Mouse (Mus musculus) neural tube, embryonic 15.5 days (tissue): ENCODE measurements around the gene Coa3. TPM values are rescaled to one million over a fixed set of nuclear protein-coding genes. Genes with fewer than 3 reads are reported as not detected.

Source experiments
- ATAC-seq: fragments of 200-750 bp; cut with Nextera tagmentation; 2 replicates; pipeline ENCODE4 v1.8.0; 2017; ENCODE audit warnings: mild to moderate bottlenecking, moderate TSS enrichment, moderate library complexity; ENCODE audit not compliant: low FRiP score
- H3K27ac ChIP-seq: fragments of 300-500 bp; sonication (generic); replicated peaks from 2 replicates; pipeline ENCODE4 v1.5.1; 2015; ENCODE audit warnings: mild to moderate bottlenecking, inconsistent platforms
- H3K27me3 ChIP-seq: fragments of 300-500 bp; sonication (generic); replicated peaks from 2 replicates; pipeline ENCODE4 v1.6.1; 2015; ENCODE audit warnings: inconsistent platforms
- H3K36me3 ChIP-seq: fragments of 300-500 bp; sonication (generic); 2 replicates; pipeline ENCODE4 v1.6.1; 2015; ENCODE audit warnings: inconsistent platforms
- H3K4me1 ChIP-seq: fragments of 300-500 bp; sonication (generic); 2 replicates; pipeline ENCODE4 v1.6.1; 2015; ENCODE audit warnings: inconsistent platforms
- H3K4me2 ChIP-seq: fragments of 300-500 bp; sonication (generic); 2 replicates; pipeline ENCODE4 v1.6.1; 2015; ENCODE audit warnings: inconsistent platforms, mild to moderate bottlenecking, moderate library complexity
- H3K4me3 ChIP-seq: fragments of 300-500 bp; sonication (generic); replicated peaks from 2 replicates; pipeline ENCODE4 v1.5.1; 2015; ENCODE audit warnings: mild to moderate bottlenecking, inconsistent platforms
- H3K9ac ChIP-seq: fragments of 300-500 bp; sonication (generic); replicated peaks from 2 replicates; pipeline ENCODE4 v1.6.1; 2015; ENCODE audit warnings: mild to moderate bottlenecking, inconsistent platforms
- H3K9me3 ChIP-seq: fragments of 300-500 bp; sonication (generic); replicated peaks from 2 replicates; pipeline ENCODE4 v1.6.1; 2016; ENCODE audit warnings: inconsistent platforms
- WGBS: fragments of 180-500 bp; shearing (Covaris S2); methylation state at CpG from one replicate; pipeline ENCODE4 v1.1.7; 2015; ENCODE audit warnings: mixed read lengths; 5-methylcytosine and 5-hydroxymethylcytosine counted together
- polyA plus RNA-seq: library from polyadenylated mRNA; unstranded; fragments of >200 nt; fragmentation: Nextera tagmentation; extraction: Ambion mirVana; gene quantifications from 2 replicates; pipeline ENCODE4 v1.2.1, GENCODE M21; 2015

Gene Coa3
- polyA plus RNA-seq, 1 experiment from 2014 or later = 237 TPM

GRCm38 (mm10) chr11:101262272-101262967 is 16.5 kb downstream of the Coa3 start:
- Histone ChIP-seq H3K4me3 (peak overlapping the region; percentile 17), H3K27me3 (peaks cover 52% of the 10 kb centered on the region), H3K9ac (no peak overlapping the region), H3K36me3 (peaks cover 13% of the 10 kb centered on the region), H3K27ac (no peak overlapping the region), H3K9me3 (no peaks in the 10 kb centered on the region), H3K4me2 (peak overlapping the region; percentile 34), H3K4me1 (peaks cover 52% of the 10 kb centered on the region)
- no peak for ATAC-seq
- 1% methylated on average over 24 of the region's 24 CpGs for WGBS

DNA sequence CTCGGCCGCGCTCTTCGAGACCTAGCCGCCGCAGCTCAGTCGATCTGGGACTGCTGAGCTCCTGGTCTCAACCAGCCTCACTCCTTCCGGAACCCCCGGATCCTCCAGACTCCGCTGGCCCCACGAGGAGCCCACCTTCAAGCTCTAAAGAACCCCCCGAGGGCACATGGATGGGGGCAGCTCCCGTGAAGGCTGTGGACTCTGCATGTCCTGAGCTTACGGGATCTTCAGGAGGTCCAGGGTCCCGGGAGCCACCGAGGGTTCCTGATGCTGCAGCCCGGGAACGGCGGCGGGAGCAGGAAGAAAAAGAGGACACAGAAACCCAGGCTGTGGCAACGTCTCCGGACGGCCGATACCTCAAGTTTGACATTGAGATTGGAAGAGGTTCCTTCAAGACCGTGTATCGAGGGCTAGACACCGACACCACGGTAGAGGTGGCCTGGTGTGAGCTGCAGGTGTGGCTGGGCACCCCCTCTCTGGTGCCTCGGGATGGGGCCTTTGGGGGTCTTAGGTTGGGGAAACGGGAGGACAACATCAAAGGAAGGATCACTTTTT is 18.0 kb downstream of the Coa3 start:
- peak overlapping the region; percentile 49 for H3K4me3 ChIP-seq
- peaks cover 52% of the 10 kb centered on the region for H3K4me1 ChIP-seq
- H3K27ac ChIP-seq = peak overlapping the region; percentile 34; the same call in 1 of the 2 replicates
- H3K9me3 ChIP-seq = no peaks in the 10 kb centered on the region
- peak; percentile 21; the same call in 1 of the 2 replicates for ATAC-seq
- WGBS = under 1% methylated on average over 30 of the region's 30 CpGs
- H3K9ac ChIP-seq = peak overlapping the region; percentile 75
- H3K36me3 ChIP-seq = peaks cover 21% of the 10 kb centered on the region
- peak overlapping the region; percentile 93 for H3K4me2 ChIP-seq
- peaks cover 43% of the 10 kb centered on the region for H3K27me3 ChIP-seq

GRCm38 (mm10) chr11:101259948-101260825 is 18.7 kb downstream of the Coa3 start, which contains the start of gene Wnk4:
Wnk4 (plus strand) TSS chr11:101260567.
- peak within 1 kb of the TSS; percentile 34 for H3K27ac ChIP-seq

GRCm38 (mm10) chr11:101259261-101259712 is 19.6 kb downstream of the Coa3 start:
- H3K27ac ChIP-seq = peak overlapping the region; percentile 34; the same call in 1 of the 2 replicates
- H3K36me3 ChIP-seq = peaks cover 21% of the 10 kb centered on the region
- ATAC-seq = no peak
- peak overlapping the region; percentile 93 for H3K4me2 ChIP-seq
- no peak overlapping the region for H3K9ac ChIP-seq
- peaks cover 46% of the 10 kb centered on the region for H3K4me1 ChIP-seq
- H3K4me3 ChIP-seq = no peak overlapping the region
- peaks cover 31% of the 10 kb centered on the region for H3K27me3 ChIP-seq
- H3K9me3 ChIP-seq = no peaks in the 10 kb centered on the region
- WGBS = 23% methylated on average over 6 of the region's 6 CpGs

More at GRCm38 (mm10) chr11:101259948-101260825, 18.7 kb downstream of the Coa3 start, which contains the start of gene Wnk4:
- peaks cover 47% of the 10 kb centered on the region for H3K4me1 ChIP-seq
- H3K9me3 ChIP-seq = no peaks in the 10 kb centered on the region
- H3K27me3 ChIP-seq = peaks cover 38% of the 10 kb centered on the region
- H3K36me3 ChIP-seq = peaks cover 21% of the 10 kb centered on the region
- peak; percentile 56 for ATAC-seq
- under 1% methylated on average over 43 of the region's 43 CpGs for WGBS
- H3K4me3 ChIP-seq = peak within 1 kb of the TSS; percentile 49
- peak within 1 kb of the TSS; percentile 75 for H3K9ac ChIP-seq
- peak within 1 kb of the TSS; percentile 93 for H3K4me2 ChIP-seq

DNA sequence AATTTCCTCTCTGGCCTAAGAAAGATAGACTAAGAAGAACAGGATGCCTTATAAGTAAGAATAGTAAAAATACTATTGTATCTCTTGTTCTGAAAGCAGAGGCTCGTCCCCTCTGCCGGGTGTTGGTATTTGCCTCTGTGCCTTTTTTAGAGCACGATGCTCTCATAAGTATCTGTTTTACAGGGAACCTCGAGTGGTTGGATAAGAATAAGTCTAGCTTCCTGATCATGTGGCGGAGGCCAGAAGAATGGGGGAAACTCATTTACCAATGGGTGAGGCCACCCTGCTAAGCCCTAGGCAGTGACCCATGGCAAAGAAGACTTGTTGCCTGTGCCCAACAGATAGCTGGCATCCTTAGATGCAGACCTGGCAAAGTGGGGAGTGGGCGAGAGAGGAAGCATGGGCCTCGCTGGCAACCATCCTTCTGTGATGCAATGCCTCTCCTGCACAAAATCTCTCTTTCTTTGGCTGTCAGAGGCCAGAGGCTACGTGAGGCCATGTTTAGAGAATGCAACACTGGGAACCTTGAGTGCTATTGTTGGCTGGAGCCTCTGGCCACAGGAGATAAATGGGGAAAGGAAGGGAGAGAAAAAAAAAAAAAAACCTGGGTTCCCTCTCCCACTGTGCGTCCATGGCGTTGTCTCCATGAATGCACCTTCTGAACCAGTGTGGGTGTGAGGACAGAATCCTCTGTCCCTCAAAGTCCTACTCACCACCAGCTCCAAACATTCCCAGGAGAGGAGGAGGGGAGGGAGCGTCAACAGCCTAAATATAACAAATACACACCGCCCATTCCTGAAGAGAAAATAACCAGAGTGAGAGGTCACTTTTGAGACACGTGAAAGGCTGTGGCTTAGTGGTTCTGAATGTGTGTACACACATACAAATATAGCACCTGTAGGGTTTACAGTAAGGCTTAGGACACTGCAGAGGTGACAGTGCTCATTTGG is 22.8 kb downstream of the Coa3 start:
- H3K4me3 ChIP-seq = no peak overlapping the region
- no peak for ATAC-seq
- peaks cover 21% of the 10 kb centered on the region for H3K36me3 ChIP-seq
- 92% methylated on average over 13 of the region's 13 CpGs for WGBS
- peaks cover 40% of the 10 kb centered on the region for H3K4me1 ChIP-seq
- H3K27ac ChIP-seq = no peak overlapping the region
- peaks cover 11% of the 10 kb centered on the region for H3K27me3 ChIP-seq
- H3K4me2 ChIP-seq = no peak overlapping the region
- no peak overlapping the region for H3K9ac ChIP-seq
- H3K9me3 ChIP-seq = no peaks in the 10 kb centered on the region

- ATAC-seq = peak; percentile 85
- peaks cover 16% of the 10 kb centered on the region for H3K36me3 ChIP-seq
- peak within 1 kb of the TSS; percentile 93 for H3K27ac ChIP-seq
- peak within 1 kb of the TSS; percentile 98 for H3K9ac ChIP-seq
- no peaks in the 10 kb centered on the region for H3K9me3 ChIP-seq
- peak within 1 kb of the TSS; percentile 94 for H3K4me3 ChIP-seq
- 0% methylated on average over 38 of the region's 40 CpGs for WGBS
- peak within 1 kb of the TSS; percentile 96 for H3K4me2 ChIP-seq
- peaks cover 19% of the 10 kb centered on the region for H3K4me1 ChIP-seq
- peaks cover 5% of the 10 kb centered on the region; the same call in 1 of the 2 replicates for H3K27me3 ChIP-seq
Measured at GRCm38 (mm10) chr11:101253613-101254389, 25.1 kb downstream of the Coa3 start, which contains the start of gene Vps25. Vps25 (plus strand) TSS chr11:101253707.

GRCm38 (mm10) chr11:101252941-101253340 is 26.0 kb downstream of the Coa3 start:
- Histone ChIP-seq H3K4me1 (peaks cover 19% of the 10 kb centered on the region), H3K27ac (peak overlapping the region; percentile 93), H3K4me3 (peak overlapping the region; percentile 94), H3K27me3 (peaks cover 6% of the 10 kb centered on the region), H3K4me2 (peak overlapping the region; percentile 96), H3K36me3 (peaks cover 10% of the 10 kb centered on the region), H3K9me3 (no peaks in the 10 kb centered on the region), H3K9ac (peak overlapping the region; percentile 98)
- WGBS = 14% methylated on average over 7 of the region's 7 CpGs
- ATAC-seq = no peak

GRCm38 (mm10) chr11:101251031-101251430 is 27.9 kb downstream of the Coa3 start:
- Histone ChIP-seq H3K9me3 (no peaks in the 10 kb centered on the region), H3K36me3 (peaks cover 2% of the 10 kb centered on the region; the same call in 1 of the 2 replicates), H3K4me3 (no peak overlapping the region), H3K27ac (no peak overlapping the region), H3K4me1 (peaks cover 29% of the 10 kb centered on the region), H3K9ac (no peak overlapping the region), H3K4me2 (no peak overlapping the region), H3K27me3 (peaks cover 17% of the 10 kb centered on the region)
- WGBS = 74% methylated on average over 2 of the region's 2 CpGs
- ATAC-seq = no peak

- no peaks in the 10 kb centered on the region for H3K9me3 ChIP-seq
- ATAC-seq = no peak
- H3K9ac ChIP-seq = no peak overlapping the region
- no peak overlapping the region for H3K27ac ChIP-seq
- 0 out of 2 replicates have a peak overlapping the region, but pooled peaks have one; percentile 54 for H3K4me3 ChIP-seq
- no peaks in the 10 kb centered on the region for H3K36me3 ChIP-seq
- WGBS = 37% methylated on average over 14 of the region's 14 CpGs
- peaks cover 41% of the 10 kb centered on the region for H3K27me3 ChIP-seq
- peaks cover 26% of the 10 kb centered on the region for H3K4me1 ChIP-seq
- peak overlapping the region; percentile 92; the same call in 1 of the 2 replicates for H3K4me2 ChIP-seq
Measured at GRCm38 (mm10) chr11:101248258-101248994, 30.5 kb downstream of the Coa3 start.
